Mouse (Mus musculus) lung, adult 18-20 months (tissue): ENCODE data around the gene Rflnb.
"Not testable (repeated sequence)": the region's sequence is repeated elsewhere in the genome, so short reads cannot be mapped to it uniquely, and the experiment has no call there.

ENCODE experiments used
- DNase-seq, 2 experiments: peaks; one replicate each; pipeline ENCODE4 v3.0.0; 2022; ENCODE audit warnings: mixed read lengths in 2 of 2

The Rflnb gene

DNA sequence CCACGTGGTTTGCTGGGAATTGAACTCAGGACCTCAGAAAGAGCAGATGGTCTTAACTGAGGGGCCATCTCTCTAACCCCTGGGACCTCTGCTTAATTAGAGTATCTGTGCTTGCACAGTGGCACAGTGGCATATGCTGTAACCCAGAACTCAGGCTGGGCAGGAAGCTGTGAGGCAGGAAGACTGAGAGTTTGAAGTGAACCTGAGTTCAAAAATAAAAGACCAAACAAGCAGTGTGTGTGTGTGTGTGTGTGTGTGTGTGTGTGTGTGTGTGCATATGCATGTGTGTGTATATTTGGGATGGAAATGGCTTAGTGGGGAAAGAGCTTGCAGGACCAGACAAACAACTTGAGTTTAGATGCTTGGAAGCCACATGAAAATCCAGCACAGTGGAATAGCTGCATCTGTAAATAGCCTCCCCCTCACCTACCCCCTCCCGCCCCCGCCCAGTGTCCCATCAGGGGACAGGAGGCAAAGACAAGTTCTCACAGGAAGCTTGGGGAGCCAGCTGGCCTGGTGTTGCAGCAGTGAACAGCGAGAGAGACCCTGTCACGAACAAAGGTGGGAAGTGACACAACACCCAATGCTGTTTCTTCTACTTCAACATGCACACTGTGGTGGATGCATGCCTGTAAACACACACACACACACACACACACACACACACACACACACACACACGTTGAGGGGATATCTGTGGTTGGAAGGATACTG is 10.2 kb upstream of the Rflnb start:
- no peak for DNase-seq

DNA sequence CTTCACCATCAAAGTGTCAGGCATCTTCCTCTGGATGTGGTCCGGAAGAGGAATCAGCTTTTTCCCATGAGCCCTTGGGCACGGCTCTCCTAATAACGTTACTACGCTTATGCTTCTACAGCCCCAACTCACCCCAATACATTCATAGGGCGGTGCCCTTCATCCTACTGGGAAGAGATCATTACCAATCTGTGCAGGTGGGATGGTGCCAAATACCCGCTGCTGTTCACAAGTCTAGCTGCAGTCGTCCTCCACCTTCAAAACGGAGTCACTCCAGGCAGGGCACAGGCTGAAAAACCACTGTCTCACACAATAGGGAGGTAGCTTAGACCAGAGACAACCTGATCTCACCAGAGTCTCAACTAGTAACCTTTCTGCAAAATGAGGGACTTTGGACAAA is 7.6 kb upstream of the Rflnb start:
- no peak for DNase-seq

DNA sequence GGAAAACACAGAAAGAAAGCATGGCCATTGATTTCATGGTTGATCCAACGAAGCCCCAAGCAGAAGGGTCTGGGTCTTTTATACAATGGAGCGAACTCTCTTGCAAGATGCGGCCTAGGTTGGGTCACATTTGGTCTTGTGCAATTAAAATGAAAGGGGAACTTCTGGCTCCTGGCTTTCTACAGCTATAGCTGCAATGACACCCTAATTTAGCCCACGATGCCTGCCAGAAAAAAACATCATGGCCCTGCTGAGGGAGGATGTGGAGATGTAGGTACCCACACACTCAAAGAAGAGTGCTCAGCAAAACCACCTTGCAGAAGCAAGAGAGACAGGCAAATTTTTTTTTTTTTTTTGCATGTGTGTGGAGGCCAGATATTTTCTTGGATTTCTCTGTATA is 6.3 kb upstream of the Rflnb start:
- peak; percentile 20 to 31 for DNase-seq

DNA sequence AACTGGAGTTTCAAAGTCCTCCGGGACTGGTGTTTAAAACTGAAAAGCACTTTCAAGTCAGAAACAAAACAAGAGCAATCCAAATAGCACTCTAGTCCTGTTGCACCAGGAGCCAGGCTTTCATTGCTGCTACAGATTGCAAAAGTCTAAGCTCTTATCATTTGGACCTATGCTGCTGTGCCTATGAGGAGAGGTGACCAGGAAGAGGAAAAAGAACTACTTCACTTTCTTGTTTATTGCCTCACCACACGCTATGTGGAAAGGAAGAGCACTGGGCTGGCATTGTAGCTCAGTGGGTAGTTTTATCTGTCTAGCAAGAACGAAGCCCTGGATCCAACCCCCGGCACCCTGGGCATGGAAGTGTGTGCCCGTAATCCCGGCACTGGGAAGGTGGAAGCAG is 5.8 kb upstream of the Rflnb start:
- peak; percentile 44 to 52 for DNase-seq

DNA sequence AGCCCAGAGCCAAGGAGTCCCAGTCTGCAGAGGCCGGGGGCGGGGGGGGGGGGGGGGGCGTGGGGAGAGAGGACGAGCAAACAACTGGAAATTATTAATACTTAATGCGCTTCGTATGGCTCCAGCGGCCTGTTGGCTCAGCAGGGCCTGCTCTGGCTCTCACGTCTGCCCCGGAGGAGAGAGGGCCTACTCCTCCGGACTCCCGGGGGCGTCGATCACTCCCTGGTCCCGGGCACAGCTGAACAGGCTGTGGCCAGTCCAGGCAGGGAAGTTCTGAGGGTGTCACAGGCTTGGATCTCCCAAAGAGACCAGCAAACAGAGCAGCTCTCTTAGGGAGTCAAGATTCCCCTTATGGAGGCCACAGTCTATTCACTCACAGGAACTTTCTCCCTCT is 487 bp upstream of the Rflnb start:
- peak in 1 of 2 experiments; percentile 27 for DNase-seq

DNA sequence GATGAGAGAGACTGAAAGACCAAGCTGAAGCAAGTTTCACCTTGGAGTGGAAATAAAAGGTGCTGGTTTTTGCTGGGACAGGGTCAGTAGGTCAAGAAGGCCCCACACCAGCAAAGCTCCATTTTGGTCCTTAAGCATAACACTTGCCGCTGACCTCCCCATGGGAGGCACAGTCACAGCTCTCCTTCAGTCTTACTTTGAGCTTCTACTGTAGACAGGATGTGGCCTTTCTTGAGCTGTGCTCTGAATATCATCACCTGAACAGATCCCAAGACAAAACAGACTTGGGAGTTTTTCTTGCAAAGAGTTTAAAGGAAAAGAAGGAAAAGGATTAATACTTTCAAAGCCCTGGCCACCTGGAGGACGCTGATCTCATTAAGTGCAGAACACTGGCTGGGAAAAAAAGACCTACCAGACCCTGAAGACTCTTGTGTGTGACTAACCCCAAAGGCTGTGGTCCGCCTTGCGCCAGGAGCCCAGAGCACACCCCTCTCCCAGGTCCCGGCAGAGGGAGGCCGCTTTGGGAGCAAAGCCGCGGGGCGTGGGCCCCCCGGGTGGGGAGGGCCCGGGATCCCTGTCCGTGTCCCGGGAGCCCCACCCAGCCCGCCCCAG is 949 bp downstream of the Rflnb start:
- no peak for DNase-seq

DNA sequence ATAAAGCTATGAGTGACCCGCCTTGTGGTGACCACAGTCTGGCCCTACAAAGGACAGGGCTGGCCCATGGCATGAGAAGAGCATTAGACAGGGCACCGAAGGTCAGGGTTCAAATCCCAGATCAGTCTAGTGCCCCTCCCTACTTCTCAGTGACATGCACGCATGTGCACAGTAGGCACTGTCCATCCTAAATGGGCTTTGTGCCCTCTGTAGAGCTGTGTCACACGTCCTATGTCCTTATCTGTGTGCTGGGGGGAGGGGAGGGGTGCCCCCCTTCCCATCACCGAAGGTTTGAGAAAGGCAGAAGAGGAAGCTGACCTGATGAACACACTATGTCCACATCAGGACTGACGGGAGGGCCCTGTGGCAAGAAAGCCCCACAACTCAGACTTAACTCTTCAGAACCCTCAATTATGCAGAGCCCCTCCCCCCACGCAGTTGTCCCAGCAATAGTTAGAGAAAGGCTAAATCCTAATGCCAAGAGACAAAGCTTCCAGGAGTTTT is 2.5 kb downstream of the Rflnb start:
- no peak for DNase-seq

DNA sequence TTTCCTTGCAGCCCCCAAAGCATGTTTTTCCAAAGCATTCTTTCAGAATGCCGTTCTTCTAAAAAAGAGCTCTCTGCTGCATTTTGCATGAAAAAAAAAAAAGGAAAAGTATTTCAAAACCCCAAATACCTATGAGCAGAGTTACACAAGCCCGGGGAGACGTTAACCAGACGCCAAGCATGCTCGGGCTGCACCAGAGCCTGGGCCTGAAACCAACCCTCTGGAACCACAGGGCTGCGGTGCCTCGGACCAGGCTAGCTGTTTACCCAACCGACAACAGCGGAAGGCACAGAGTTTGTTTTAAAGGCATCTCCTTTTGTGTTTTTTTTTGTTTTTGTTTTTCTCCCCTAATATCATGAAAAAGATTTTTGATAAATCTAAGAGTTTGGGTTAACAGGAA is 6.7 kb downstream of the Rflnb start:
- DNase-seq, result no peak

DNA sequence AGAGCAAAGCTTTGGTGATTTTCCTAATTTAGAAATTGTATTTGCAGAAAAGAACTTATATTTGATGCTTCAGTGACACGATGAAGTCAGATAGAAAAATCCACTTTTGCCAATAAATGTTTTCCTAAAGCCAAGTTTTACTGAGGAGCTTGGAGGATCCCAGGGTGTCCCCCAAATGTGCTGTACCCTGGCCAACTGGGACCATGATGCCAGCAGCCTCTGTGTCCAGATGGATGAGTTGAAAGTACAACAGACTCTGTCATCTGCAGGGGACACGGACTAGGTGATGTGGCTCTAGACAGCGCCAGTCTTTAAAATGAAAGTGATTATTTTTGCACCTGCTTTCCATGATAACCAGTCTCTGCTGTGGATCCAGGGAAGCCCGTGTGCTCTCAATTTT is 7.7 kb downstream of the Rflnb start:
- DNase-seq, result no peak

DNA sequence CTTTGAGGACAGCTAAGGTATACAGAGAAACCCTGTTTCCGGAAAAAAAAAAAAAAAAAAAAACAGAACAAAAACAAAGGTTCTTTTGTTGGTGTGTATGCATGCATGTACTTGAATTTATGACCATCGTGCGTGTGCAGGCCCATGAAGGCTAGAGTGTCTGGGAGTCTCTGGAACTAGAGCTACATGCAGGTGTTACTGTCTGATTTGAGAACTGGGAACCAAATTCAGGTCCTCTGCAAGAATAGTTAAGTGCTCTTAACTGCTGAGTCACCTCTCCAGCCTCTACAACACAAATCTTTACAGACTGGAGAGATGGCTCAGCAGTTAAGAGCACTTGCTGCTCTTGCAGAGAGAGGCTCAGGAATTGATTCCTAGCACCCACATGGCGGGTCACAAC is 11.8 kb downstream of the Rflnb start:
- no peak for DNase-seq

DNA sequence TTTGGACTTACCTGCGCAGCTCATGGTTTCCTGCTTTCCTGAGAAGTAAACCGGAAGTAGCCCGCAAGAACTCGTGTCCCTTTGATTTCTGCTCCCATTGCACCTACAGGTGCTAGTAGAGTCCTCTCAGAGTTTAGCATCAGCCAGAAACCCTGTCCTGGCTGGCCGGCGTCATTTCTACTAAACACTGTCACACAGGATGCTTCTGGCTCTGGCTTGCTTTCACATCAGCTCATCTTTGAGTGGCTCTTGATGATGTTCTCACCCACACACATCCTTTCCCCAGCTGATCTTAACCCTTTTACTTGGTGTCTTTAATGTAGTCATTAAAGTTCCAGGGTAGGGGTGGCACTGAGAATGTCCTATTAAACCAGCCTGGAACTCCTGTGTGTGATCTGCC is 12.3 kb downstream of the Rflnb start:
- no peak for DNase-seq

DNA sequence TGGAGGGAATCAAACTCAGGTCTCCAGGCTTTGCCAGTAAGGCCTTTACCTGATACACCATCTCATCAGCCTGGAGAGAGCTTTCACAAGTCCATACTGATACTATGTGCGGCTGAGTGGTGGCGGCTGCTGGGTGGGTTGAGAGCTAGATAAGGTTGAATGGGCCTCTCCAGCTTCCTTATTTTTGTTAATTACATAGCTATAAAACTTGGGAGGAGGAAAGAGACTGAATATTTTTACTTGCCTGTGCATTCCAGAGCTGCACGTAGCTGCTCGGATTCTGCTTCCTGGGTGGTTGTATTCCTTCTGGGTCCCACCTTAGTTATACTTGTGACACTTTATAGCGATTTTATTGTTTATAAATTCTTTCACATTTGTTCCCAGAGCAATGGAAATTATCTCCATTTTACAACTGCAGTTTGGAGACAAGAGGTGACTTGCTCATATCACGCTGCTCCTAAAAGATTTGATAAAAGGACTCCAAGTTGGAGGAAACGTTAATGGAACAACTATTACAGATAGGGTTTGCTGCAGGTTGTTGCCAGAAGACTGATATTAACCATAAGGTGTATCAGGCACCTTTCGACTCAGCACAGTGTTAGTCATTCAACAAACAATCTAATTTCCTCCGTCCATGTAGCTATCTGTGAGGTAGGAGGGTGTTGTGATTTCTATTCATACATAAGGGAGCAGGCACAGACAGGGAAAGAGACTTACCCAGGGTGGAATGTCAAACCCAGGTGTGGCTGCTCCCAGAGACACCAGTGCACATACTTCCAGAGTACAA is 16.6 kb downstream of the Rflnb start:
- DNase-seq, result no peak

DNA sequence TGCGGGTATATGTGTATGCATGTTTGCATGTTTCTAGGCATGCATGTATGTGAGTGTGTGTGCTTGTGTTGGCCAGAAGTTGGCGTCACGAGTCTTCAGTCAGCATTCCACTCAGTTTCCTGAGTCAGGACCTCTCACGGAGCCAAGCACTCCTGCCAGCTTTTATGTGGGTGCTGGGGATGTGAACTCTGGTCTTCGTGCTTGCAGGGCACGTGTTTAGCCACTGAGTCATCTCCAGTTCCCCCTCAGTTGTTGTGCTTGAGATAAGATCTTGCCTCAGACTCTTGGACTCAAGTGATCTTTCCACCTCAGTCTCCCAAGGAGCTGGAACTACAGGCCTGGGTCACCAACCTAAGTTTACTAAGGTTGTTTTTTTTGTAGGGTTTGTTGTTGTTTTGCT is 18.5 kb downstream of the Rflnb start:
- DNase-seq, result no peak

DNA sequence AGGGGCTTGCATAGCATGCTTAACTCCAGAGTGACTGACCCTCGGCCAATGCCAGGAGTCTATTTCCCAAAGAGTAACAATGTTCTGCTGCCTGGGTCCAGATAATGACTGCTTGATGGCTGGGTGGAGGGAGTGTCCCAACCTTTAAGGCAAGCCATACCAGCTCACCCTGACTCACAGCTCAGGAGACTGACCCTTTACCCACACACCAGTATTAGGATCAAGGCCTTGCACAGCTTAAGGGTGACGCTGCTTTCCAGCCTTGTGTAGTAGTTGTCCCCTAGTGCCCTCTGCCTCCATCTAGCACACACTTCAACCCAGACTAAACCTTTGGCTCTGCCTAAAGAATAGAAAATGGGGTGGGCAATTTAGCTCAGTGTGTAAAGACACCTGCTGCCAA is 19.4 kb downstream of the Rflnb start:
- DNase-seq, result no peak

DNA sequence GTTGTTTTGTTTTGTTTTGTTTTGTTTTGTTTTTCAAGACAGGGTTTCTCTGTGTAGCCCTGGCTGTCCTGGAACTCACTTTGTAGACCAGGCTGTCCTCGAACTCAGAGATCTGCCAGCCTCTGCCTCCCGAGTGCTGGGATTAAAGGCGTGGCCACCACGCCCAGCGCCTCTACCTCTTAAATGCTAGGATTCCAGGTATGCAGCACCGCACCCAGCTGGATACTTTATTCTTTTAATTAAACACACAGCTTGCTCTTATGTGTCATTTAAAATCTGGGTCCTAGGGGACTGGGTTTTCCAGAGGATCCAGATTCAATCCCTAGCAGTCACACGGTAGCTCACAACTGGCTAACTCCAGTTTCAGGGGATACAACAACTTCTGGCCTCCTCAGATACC is 23.3 kb downstream of the Rflnb start:
- not testable (repeated sequence) for DNase-seq

DNA sequence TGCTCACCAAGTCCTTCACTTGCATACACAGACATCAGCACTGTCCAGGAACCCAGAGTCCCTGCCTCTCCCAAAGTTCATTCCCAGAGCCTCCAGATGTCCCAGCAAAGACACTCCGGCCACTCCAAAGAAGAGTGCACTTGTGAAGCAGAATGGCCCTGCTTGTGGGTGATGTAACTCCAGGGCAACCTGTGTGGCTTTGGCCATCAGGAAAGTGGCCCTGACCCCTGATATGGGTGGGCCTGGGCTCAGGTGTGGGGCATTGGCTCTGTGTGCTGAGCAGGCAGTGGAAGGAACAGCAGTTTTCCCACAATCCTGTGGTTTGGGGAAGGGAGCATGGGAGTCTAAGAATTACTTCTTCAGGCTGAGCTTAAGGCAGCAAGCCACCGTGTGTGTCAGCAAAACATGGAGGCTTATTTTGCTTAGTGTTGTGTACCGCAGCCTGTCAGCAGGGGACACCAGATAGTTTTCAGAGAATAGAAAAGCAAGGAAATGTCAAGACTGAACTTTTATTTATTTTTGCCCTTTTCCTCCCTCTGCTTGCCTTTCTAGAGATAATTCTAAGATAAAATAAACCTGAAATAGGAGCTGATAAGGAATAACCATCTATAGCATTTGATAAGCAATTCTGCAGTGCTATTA is 26.2 kb downstream of the Rflnb start:
- DNase-seq, result no peak

DNA sequence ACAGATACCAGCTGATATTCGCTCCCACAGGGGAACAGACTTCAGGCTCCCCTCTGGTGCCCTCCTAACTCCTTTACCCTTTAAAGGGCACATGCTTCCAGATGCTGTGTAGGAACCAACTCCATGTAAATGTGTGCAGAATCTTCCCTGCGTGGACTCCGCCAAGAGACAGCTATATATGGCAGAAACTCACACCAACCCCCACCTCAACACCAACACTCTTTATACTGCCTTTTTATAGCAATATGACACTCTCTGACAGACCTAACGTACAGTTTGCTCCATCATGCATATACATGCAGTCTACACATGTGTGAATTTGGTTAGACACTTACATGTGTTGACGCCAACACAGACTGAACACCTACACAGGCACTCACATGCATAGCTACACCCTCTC is 26.9 kb downstream of the Rflnb start:
- no peak for DNase-seq

DNA sequence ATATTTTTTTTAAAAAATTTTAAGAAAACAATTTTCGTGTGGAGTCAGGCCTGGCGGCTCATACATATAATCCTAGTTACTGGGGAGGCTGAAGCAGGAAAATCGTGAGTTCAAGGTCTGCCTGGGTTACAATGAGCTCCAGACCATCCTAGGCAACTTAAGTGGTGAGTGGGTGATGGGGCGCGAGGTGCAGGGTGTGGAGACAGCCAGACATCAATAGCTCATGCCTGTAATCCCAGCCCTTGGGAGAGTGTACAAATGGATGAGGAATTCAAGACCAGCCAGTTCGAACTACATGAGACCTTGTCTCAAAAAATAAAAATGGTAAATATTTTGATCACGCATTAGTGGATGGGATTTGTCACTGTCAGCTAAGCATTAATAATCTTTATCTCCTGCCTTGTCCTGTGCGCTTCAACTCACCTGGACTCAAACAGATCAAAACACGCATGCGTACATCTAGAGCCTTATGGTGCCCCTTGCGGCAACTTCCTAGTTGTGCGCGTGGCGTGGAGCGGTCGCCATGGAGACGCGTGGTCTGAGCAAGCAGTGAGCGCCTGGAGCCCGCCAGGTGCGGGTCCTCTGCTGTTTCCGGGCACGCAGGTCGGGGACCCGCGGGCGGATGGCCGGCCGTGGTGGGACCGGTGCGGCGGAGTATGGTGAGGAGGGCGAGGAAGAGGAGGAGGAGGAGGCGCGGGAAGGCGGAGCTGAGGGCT is 28.0 kb downstream of the Rflnb start, which contains the start of gene 1700016K19Rik:
1700016K19Rik (plus strand) TSS at position 473 of the 716 bp plus-strand sequence.
- peak; percentile 86 to 90 for DNase-seq

DNA sequence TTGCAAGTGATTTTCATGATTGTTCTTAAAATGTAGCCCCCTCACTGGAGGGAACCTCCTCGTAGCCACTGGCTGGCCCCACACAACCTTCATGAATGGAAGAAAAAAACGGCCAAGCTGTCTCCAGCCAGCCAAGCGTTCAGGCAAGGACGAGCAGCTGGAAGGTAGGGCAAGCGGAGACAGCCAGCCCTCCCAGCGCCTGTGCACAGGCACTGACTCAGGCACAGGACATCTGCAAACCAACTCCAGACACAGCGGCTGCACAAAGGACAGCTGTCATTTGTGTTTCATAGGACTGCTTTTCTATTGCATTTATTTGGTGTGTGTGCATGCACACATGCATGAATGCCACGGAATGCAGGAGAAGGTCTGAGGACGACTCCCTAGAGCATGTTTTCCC is 33.2 kb downstream of the Rflnb start:
- DNase-seq, result no peak

DNA sequence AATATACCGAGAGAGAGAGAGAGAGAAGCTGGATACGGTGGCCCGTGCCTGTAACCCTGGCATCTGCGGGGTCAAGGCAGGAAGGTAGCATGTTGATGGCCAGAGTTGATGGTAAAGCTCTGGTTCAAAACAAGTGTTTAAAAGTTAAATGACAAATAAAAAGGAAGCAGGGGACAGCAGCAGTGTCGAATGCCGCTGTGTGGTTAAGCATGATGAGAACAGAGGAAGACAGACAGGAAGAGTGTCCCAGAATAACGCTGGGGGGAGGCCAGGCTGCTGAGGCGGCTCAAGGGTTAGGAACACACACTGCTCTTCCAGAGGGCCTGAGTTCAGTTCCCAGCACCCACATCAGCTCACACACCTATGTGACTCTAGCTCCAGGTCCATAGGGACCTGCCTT is 35.1 kb downstream of the Rflnb start:
- DNase-seq, result no peak

DNA sequence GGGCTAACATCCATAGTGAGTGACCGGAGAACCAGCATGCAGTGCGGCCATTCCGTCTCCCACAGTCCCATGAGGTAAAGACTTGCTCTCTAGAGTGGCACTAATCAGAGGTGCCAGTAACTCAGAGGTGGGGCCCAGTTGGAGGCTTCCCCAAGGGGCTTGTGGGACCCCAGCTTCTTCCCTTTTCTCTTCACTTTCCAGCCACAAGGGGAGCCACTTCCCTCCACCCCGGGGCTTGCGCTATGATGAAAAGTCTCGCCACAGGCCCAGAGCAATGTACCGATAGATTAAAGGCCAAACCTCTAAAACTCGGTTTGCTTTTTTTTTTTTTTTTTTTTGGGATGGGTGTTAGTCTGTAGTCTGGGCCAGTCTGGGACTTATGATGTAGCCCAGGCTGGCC is 35.7 kb downstream of the Rflnb start:
- DNase-seq, result no peak

DNA sequence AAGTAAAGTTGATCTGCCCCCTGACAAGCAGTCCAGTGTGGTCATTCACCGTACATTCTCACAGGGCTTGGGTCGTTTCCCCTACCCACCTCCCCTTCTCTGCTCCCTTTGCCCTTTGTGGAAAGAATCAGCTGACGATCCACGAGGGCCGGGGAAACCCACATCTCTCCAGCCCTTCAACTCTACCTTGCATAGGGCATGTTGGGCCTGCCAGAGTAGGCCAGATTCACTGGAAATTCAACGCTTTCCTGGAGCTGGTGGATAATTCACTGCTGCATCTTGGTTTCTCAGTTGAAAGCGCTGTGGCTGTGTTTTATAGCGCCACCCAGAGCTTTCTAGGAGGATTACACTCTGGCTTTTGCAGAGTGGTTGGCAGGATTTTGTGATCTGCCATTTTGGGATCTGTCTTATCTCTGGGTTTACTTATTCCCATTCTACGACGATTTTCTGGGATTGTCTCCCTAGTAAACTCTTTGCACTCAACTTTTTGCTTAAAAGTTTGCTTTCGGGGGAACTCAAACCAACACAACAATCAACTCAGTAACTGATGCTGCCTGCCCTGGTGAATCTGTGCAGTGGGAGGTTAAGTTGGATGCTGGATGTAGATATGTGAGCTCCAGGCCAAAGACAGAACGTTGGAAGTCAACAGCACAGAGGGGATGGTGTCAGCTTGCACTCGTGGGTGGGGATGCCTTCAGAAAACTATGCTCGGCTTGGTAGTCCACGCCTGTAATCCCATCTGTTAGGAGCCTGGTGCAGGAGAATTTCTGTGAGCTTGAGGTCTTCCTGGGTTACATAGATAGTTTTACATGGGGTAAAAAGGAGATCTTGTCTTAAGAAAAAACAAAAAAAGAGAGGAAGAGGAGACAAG is 36.4 kb downstream of the Rflnb start:
- DNase-seq, result no peak
